Mouse (Mus musculus) lung, adult 2 months (tissue): ENCODE data around the gene Gm10964.

Experiments used
- CTCF ChIP-seq: fragments of 200-500 bp; IDR thresholded peaks from 2 replicates; pipeline ENCODE4 v1.5.1; 2011; ENCODE audit warnings: mild to moderate bottlenecking, low read length, control low read depth; ENCODE audit not compliant: insufficient read depth
- POLR2A ChIP-seq: fragments of 200-500 bp; IDR thresholded peaks from 2 replicates; pipeline ENCODE4 v1.6.1; 2011; ENCODE audit warnings: low read depth, mild to moderate bottlenecking, control low read depth, low read length, borderline replicate concordance; ENCODE audit errors: extremely low read depth

GRCm38 (mm10) chr3:103779183-103779582 is 40.0 kb downstream of the Gm10964 start:
- TF ChIP-seq POLR2A, result no peak
- TF ChIP-seq CTCF, result no peak
